23 mouse cellular contexts compared by ENCODE assay signal in the genomic region with DNA sequence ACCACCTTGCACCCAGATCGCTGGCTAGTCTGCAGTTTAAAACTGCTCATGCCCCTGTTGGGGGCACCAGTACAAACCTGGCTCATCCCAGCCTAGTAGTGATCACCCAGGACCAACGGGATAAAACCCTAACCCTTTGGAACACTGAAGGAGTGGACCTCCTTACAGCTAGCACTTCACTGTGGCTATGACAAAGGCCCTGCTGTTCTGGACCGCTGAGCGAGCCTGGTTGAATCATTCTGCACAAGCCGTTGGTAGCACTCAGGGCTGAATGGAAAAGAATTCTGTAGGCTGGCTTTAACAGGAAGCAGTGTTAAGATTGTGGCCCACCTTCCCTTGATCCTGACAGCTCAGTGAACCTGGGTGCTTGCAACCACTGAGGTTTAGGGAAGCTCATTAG.
DNase-seq lines count a peak whose midpoint lies in the region; ATAC-seq and TF ChIP-seq lines count a peak whose summit lies in the region.
"Had no signal": no experiment of that assay in that cellular context is flagged by ENCODE, and none has a peak within 500 bp of the region (broad histone marks: within the 10 kb centered on the region; RNA-seq: fewer than 3 reads in every experiment).

No protein-coding gene starts in this region.

- no peaks in the 10 kb centered on the region for H3K36me3 ChIP-seq in forebrain, embryonic 16.5 days (ENCODE audit: control insufficient read depth, insufficient read depth)
- H3K36me3 ChIP-seq in forebrain, embryonic 10.5 days (replicated peaks) = no peaks in the 10 kb centered on the region
- H3K36me3 ChIP-seq in kidney, embryonic 16.5 days (ENCODE audit: insufficient read depth, low read length) = no peaks in the 10 kb centered on the region
- H3K36me3 ChIP-seq in kidney, embryonic 15.5 days = no peaks in the 10 kb centered on the region
- H3K36me3 ChIP-seq in lung, postnatal 0 days (ENCODE audit: insufficient read depth, low read length) = no peaks in the 10 kb centered on the region
- H3K36me3 ChIP-seq: embryonic facial prominence, embryonic 12.5 days; forebrain, embryonic 12.5 days; heart, embryonic 13.5 days; hindbrain, embryonic 13.5 days; limb, embryonic 13.5 days; liver, embryonic 12.5 days had no signal

- H3K4me3 ChIP-seq in forebrain, embryonic 16.5 days (replicated peaks; ENCODE audit: low read length) = no peak overlapping the region
- no peak overlapping the region for H3K4me3 ChIP-seq in forebrain, embryonic 10.5 days
- H3K4me3 ChIP-seq in kidney, embryonic 16.5 days (ENCODE audit: low read length) = no peak overlapping the region
- H3K4me3 ChIP-seq in kidney, embryonic 15.5 days (replicated peaks) = no peak overlapping the region
- no peak overlapping the region for H3K4me3 ChIP-seq in lung, postnatal 0 days (ENCODE audit: low read depth, low read length)
- H3K4me3 ChIP-seq: embryonic facial prominence, embryonic 12.5 days; forebrain, embryonic 12.5 days; heart, embryonic 13.5 days; hindbrain, embryonic 13.5 days; limb, embryonic 13.5 days; liver, embryonic 12.5 days had no signal

- WGBS in forebrain, embryonic 16.5 days = 38% methylated on average over 5 of the region's 5 CpGs
- WGBS in forebrain, embryonic 10.5 days = 51% methylated on average over 5 of the region's 5 CpGs
- 71% methylated on average over 5 of the region's 5 CpGs for WGBS in kidney, embryonic 16.5 days
- 62% methylated on average over 5 of the region's 5 CpGs for WGBS in kidney, embryonic 15.5 days
- WGBS in lung, postnatal 0 days = 42% methylated on average over 5 of the region's 5 CpGs

- H3K27me3 ChIP-seq in forebrain, embryonic 16.5 days (replicated peaks; ENCODE audit: control insufficient read depth, insufficient read depth, low read length) = no peaks in the 10 kb centered on the region
- H3K27me3 ChIP-seq in forebrain, embryonic 10.5 days (ENCODE audit: poor library complexity, severe bottlenecking) = no peaks in the 10 kb centered on the region
- H3K27me3 ChIP-seq in kidney, embryonic 16.5 days (ENCODE audit: insufficient read depth, low read length) = no peaks in the 10 kb centered on the region
- no peaks in the 10 kb centered on the region for H3K27me3 ChIP-seq in kidney, embryonic 15.5 days
- no peaks in the 10 kb centered on the region for H3K27me3 ChIP-seq in lung, postnatal 0 days (replicated peaks; ENCODE audit: insufficient read depth, low read length)
- H3K27me3 ChIP-seq: embryonic facial prominence, embryonic 12.5 days; forebrain, embryonic 12.5 days; heart, embryonic 13.5 days; hindbrain, embryonic 13.5 days; limb, embryonic 13.5 days; liver, embryonic 12.5 days had no signal

- no peak overlapping the region for H3K27ac ChIP-seq in forebrain, embryonic 16.5 days (ENCODE audit: low read length)
- H3K27ac ChIP-seq in forebrain, embryonic 10.5 days = no peak overlapping the region
- no peak overlapping the region for H3K27ac ChIP-seq in kidney, embryonic 16.5 days (ENCODE audit: low read length)
- no peak overlapping the region for H3K27ac ChIP-seq in kidney, embryonic 15.5 days
- H3K27ac ChIP-seq in lung, postnatal 0 days (ENCODE audit: low read length) = no peak overlapping the region
- H3K27ac ChIP-seq: embryonic facial prominence, embryonic 12.5 days; forebrain, embryonic 12.5 days; heart, embryonic 13.5 days; hindbrain, embryonic 13.5 days; limb, embryonic 13.5 days; liver, embryonic 12.5 days had no signal

- H3K4me2 ChIP-seq in forebrain, embryonic 16.5 days (ENCODE audit: low read length) = no peak overlapping the region
- H3K4me2 ChIP-seq in kidney, embryonic 16.5 days (replicated peaks; ENCODE audit: low read depth, low read length) = no peak overlapping the region
- no peak overlapping the region for H3K4me2 ChIP-seq in kidney, embryonic 15.5 days
- 0 out of 2 replicates have a peak overlapping the region, but pooled peaks have one; percentile 3 for H3K4me2 ChIP-seq in lung, postnatal 0 days (replicated peaks; ENCODE audit: low read depth, low read length)
- H3K4me2 ChIP-seq: embryonic facial prominence, embryonic 12.5 days; forebrain, embryonic 12.5 days; heart, embryonic 13.5 days; hindbrain, embryonic 13.5 days; limb, embryonic 13.5 days; liver, embryonic 12.5 days had no signal

- no peak for TF ChIP-seq CTCF in lung, postnatal 0 days (IDR thresholded peaks at IDR 0.05)

- TF ChIP-seq EP300 in lung, postnatal 0 days (IDR thresholded peaks at IDR 0.05) = no peak

- ATAC-seq in forebrain, embryonic 16.5 days = 0 out of 2 replicates have a peak, but pooled peaks have one; percentile 18
- peak; percentile 31; the same call in 1 of the 2 replicates for ATAC-seq in kidney, embryonic 16.5 days (ENCODE audit: low FRiP score, low TSS enrichment)
- ATAC-seq in kidney, embryonic 15.5 days (replicated peaks; ENCODE audit: low FRiP score) = no peak
- peak; percentile 35; the same call in 1 of the 2 replicates for ATAC-seq in lung, postnatal 0 days
- ATAC-seq: liver, embryonic 12.5 days had no signal

- no peak overlapping the region for H3K9ac ChIP-seq in forebrain, embryonic 16.5 days (replicated peaks; ENCODE audit: low read depth, low read length)
- no peak overlapping the region for H3K9ac ChIP-seq in kidney, embryonic 16.5 days (replicated peaks; ENCODE audit: low read length)
- no peak overlapping the region for H3K9ac ChIP-seq in kidney, embryonic 15.5 days
- H3K9ac ChIP-seq in lung, postnatal 0 days (replicated peaks; ENCODE audit: low read depth) = no peak overlapping the region
- H3K9ac ChIP-seq: embryonic facial prominence, embryonic 12.5 days; forebrain, embryonic 12.5 days; heart, embryonic 13.5 days; hindbrain, embryonic 13.5 days; limb, embryonic 13.5 days; liver, embryonic 12.5 days had no signal

- no peaks in the 10 kb centered on the region for H3K9me3 ChIP-seq in forebrain, embryonic 16.5 days (ENCODE audit: control insufficient read depth, low read length)
- no peaks in the 10 kb centered on the region for H3K9me3 ChIP-seq in forebrain, embryonic 10.5 days
- no peaks in the 10 kb centered on the region for H3K9me3 ChIP-seq in kidney, embryonic 16.5 days (ENCODE audit: low read length)
- H3K9me3 ChIP-seq in kidney, embryonic 15.5 days (replicated peaks) = no peaks in the 10 kb centered on the region
- no peaks in the 10 kb centered on the region for H3K9me3 ChIP-seq in lung, postnatal 0 days (ENCODE audit: low read length)
- H3K9me3 ChIP-seq: embryonic facial prominence, embryonic 12.5 days; forebrain, embryonic 12.5 days; heart, embryonic 13.5 days; hindbrain, embryonic 13.5 days; limb, embryonic 13.5 days; liver, embryonic 12.5 days had no signal

- no peak for DNase-seq in forebrain, embryonic 10.5 days (ENCODE audit: extremely low spot score, low spot score)
- DNase-seq in lung, postnatal 0 days (ENCODE audit: low spot score) = no peak
- no peak for DNase-seq in lung, postnatal 36 days
- DNase-seq in Muller cell, postnatal 12 days (ENCODE audit: inconsistent ontology term) = peak; percentile 63
- DNase-seq in adrenal gland, postnatal 4 days (ENCODE audit: low spot score in 2 of 2) = no peak
- DNase-seq: adrenal gland, postnatal 14 days; cerebellum, adult 11 months; cerebellum, postnatal 10 days; gastrocnemius, postnatal 14 days; heart, adult 18-20 months; heart, postnatal 14 days; kidney, adult 2 months; kidney, postnatal 14 days; layer of hippocampus, postnatal 36 days had no signal

- no peaks in the 10 kb centered on the region for H3K4me1 ChIP-seq in forebrain, embryonic 16.5 days (replicated peaks; ENCODE audit: control insufficient read depth, insufficient read depth, low read length)
- H3K4me1 ChIP-seq in forebrain, embryonic 10.5 days = peaks cover 11% of the 10 kb centered on the region; the same call in 1 of the 2 replicates
- no peaks in the 10 kb centered on the region for H3K4me1 ChIP-seq in kidney, embryonic 16.5 days (ENCODE audit: insufficient read depth, low read length)
- no peaks in the 10 kb centered on the region for H3K4me1 ChIP-seq in kidney, embryonic 15.5 days
- peaks cover 5% of the 10 kb centered on the region for H3K4me1 ChIP-seq in lung, postnatal 0 days (ENCODE audit: insufficient read depth, low read depth, low read length)
- H3K4me1 ChIP-seq: embryonic facial prominence, embryonic 12.5 days; forebrain, embryonic 12.5 days; hindbrain, embryonic 13.5 days; liver, embryonic 12.5 days had no signal
